Mouse (Mus musculus) cerebellum, adult 2 months (tissue): ENCODE measurements around the gene Fra10ac1.

Experiments used
- CTCF ChIP-seq: fragments of 200-500 bp; IDR thresholded peaks from 2 replicates; pipeline ENCODE4 v1.5.1; 2011; ENCODE audit warnings: low read depth, mild to moderate bottlenecking, control low read depth, low read length, moderate library complexity, borderline replicate concordance; ENCODE audit not compliant: insufficient read depth
- POLR2A ChIP-seq: fragments of 200-500 bp; IDR thresholded peaks from 2 replicates; pipeline ENCODE4 v1.6.1; 2011; ENCODE audit warnings: low read length, control low read depth, borderline replicate concordance; ENCODE audit not compliant: insufficient read depth

GRCm38 (mm10) chr19:38164633-38165032 lies 59.3 kb downstream of the Fra10ac1 start:
- TF ChIP-seq CTCF (no peak), POLR2A (no peak)
